In the genomic region with DNA sequence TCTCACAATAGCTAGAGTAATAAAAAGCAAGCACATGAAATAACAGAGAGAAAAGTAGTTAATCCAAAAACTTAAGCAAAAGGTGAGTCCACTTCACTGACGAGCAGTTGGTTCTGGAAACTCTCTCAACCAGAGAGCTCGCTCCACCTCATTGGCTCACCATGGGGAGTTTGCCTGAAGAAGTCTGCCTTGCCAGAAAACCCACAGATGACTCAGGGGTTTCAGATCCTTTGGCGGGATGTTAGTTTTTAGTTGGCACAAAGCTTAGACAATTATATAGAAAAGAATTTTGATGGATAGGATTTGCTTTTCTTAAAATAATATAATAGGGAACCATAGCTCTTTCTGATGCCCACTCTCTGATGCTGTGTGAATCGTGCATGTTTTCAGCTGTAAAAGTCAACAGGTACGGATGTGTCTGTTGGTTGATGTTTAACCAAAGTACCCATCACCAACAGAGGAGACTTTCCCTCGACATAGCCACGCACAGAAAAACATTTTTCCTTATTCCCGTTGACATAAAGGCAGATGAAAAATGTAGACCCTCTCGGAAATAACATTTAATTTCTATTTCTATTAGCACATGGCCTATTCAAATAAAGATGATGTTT, we compare ENCODE assay signal across 21 mouse cellular contexts.
"Had no signal": no experiment of that assay in that cellular context is flagged by ENCODE, and none has a peak within 500 bp of the region (broad histone marks: within the 10 kb centered on the region; RNA-seq: fewer than 3 reads in every experiment).

No protein-coding gene starts in this region.

- H3K4me2 ChIP-seq: limb, embryonic 12.5 days; limb, embryonic 15.5 days; liver, embryonic 13.5 days; lung, embryonic 15.5 days; midbrain, embryonic 13.5 days; neural tube, embryonic 13.5 days; stomach, embryonic 15.5 days had no signal

- DNase-seq: kidney, postnatal 14 days; kidney, postnatal 4 days; left cerebral cortex, postnatal 4 days; liver, embryonic 13.5 days; lung, adult 18-20 months; lung, postnatal 10 days; lung, postnatal 36 days; retina, postnatal 1 day; right cerebral cortex, postnatal 25 days; spleen, adult 18-20 months; thymus, postnatal 36 days had no signal

- H3K27ac ChIP-seq: limb, embryonic 12.5 days; limb, embryonic 15.5 days; liver, embryonic 13.5 days; lung, embryonic 15.5 days; midbrain, embryonic 10.5 days; midbrain, embryonic 13.5 days; neural tube, embryonic 13.5 days; stomach, embryonic 15.5 days had no signal

- H3K9me3 ChIP-seq: limb, embryonic 12.5 days; limb, embryonic 15.5 days; liver, embryonic 13.5 days; lung, embryonic 15.5 days; midbrain, embryonic 10.5 days; midbrain, embryonic 13.5 days; neural tube, embryonic 13.5 days; stomach, embryonic 15.5 days had no signal

- H3K27me3 ChIP-seq: limb, embryonic 12.5 days; limb, embryonic 15.5 days; liver, embryonic 13.5 days; lung, embryonic 15.5 days; megakaryocyte, embryonic 14.5 days; midbrain, embryonic 13.5 days; neural tube, embryonic 13.5 days; stomach, embryonic 15.5 days had no signal

- ATAC-seq: midbrain, embryonic 13.5 days; midbrain, embryonic 16.5 days had no signal

- H3K4me3 ChIP-seq: limb, embryonic 12.5 days; limb, embryonic 15.5 days; liver, embryonic 13.5 days; lung, embryonic 15.5 days; megakaryocyte, embryonic 14.5 days; midbrain, embryonic 10.5 days; midbrain, embryonic 13.5 days; myocyte; neural tube, embryonic 13.5 days; stomach, embryonic 15.5 days had no signal

- H3K4me1 ChIP-seq: limb, embryonic 12.5 days; limb, embryonic 15.5 days; liver, embryonic 13.5 days; lung, embryonic 15.5 days; megakaryocyte, embryonic 14.5 days; midbrain, embryonic 10.5 days; neural tube, embryonic 13.5 days; stomach, embryonic 15.5 days had no signal

- H3K36me3 ChIP-seq: liver, embryonic 13.5 days; lung, embryonic 15.5 days; stomach, embryonic 15.5 days had no signal

- H3K9ac ChIP-seq: limb, embryonic 12.5 days; limb, embryonic 15.5 days; liver, embryonic 13.5 days; lung, embryonic 15.5 days; midbrain, embryonic 13.5 days; neural tube, embryonic 13.5 days; stomach, embryonic 15.5 days had no signal
